Mouse (Mus musculus) lung, adult 2 months (tissue): ENCODE measurements around the gene Maff. TPM values are rescaled to one million over a fixed set of nuclear protein-coding genes. Genes with fewer than 3 reads are reported as not detected.

ENCODE experiments used
- DNase-seq: peaks from one replicate; pipeline ENCODE4 v3.0.0; 2022
- H3K4me1 ChIP-seq: fragments of 200-500 bp; 2 replicates; pipeline ENCODE4 v1.6.1; 2011; ENCODE audit warnings: low read length; ENCODE audit not compliant: control insufficient read depth, insufficient read depth
- H3K4me3 ChIP-seq: fragments of 200-500 bp; replicated peaks from 2 replicates; pipeline ENCODE3; 2011; ENCODE audit warnings: low read depth, mild to moderate bottlenecking, control low read depth, low read length; ENCODE audit errors: extremely low read depth
- CTCF ChIP-seq: fragments of 200-500 bp; IDR thresholded peaks from 2 replicates; pipeline ENCODE4 v1.5.1; 2011; ENCODE audit warnings: mild to moderate bottlenecking, low read length, control low read depth; ENCODE audit not compliant: insufficient read depth
- POLR2A ChIP-seq: fragments of 200-500 bp; IDR thresholded peaks from 2 replicates; pipeline ENCODE4 v1.6.1; 2011; ENCODE audit warnings: low read depth, mild to moderate bottlenecking, control low read depth, low read length, borderline replicate concordance; ENCODE audit errors: extremely low read depth
- WGBS: fragments of 180-500 bp; shearing (Covaris S2); methylation state at CpG from one replicate; pipeline ENCODE4 v1.1.7; 2018; 5-methylcytosine and 5-hydroxymethylcytosine counted together
- polyA plus RNA-seq: library from polyadenylated mRNA; depleted of rRNA; stranded (reverse); fragments of >200 nt; gene quantifications from 2 replicates; pipeline ENCODE4 v1.2.3, GENCODE M21; 2012

The Maff gene
- polyA plus RNA-seq, 1 experiment: 12.1 TPM

GRCm38 (mm10) chr15:79329346-79329978, 17.0 kb upstream of the Maff start:
- no peak for DNase-seq
- no peak for TF ChIP-seq CTCF
- TF ChIP-seq POLR2A: no peak
- whole genome bisulfite sequencing: 90% methylated on average over 6 of the region's 6 CpGs
- H3K4me3 ChIP-seq: no peak overlapping the region
- H3K4me1 ChIP-seq: peaks cover 18% of the 10 kb centered on the region

GRCm38 (mm10) chr15:79329979-79330363, 16.4 kb upstream of the Maff start:
- 85% methylated on average over 6 of the region's 6 CpGs for WGBS
- peaks cover 15% of the 10 kb centered on the region for H3K4me1 ChIP-seq
- no peak overlapping the region for H3K4me3 ChIP-seq
- DNase-seq: no peak
- TF ChIP-seq CTCF (no peak), POLR2A (no peak)

GRCm38 (mm10) chr15:79330521-79330920, 15.9 kb upstream of the Maff start:
- 54% methylated on average over 4 of the region's 4 CpGs for WGBS
- Histone ChIP-seq H3K4me1 (peaks cover 15% of the 10 kb centered on the region), H3K4me3 (no peak overlapping the region)
- no peak for DNase-seq
- TF ChIP-seq POLR2A (no peak), CTCF (no peak)

GRCm38 (mm10) chr15:79333409-79333808, 13.0 kb upstream of the Maff start:
- 22% methylated on average over 4 of the region's 4 CpGs for WGBS
- TF ChIP-seq POLR2A (no peak), CTCF (no peak)
- no peak overlapping the region for H3K4me3 ChIP-seq
- peaks cover 8% of the 10 kb centered on the region for H3K4me1 ChIP-seq
- no peak for DNase-seq

GRCm38 (mm10) chr15:79335061-79335655, 11.3 kb upstream of the Maff start:
- whole genome bisulfite sequencing: 69% methylated on average over 7 of the region's 7 CpGs
- Histone ChIP-seq H3K4me3 (no peak overlapping the region), H3K4me1 (peaks cover 8% of the 10 kb centered on the region)
- TF ChIP-seq CTCF (no peak), POLR2A (no peak)
- no peak for DNase-seq

- WGBS: 69% methylated on average over 5 of the region's 5 CpGs
- Histone ChIP-seq H3K4me1 (peaks cover under 1% of the 10 kb centered on the region), H3K4me3 (no peak overlapping the region)
- no peak for DNase-seq
- TF ChIP-seq CTCF (no peak), POLR2A (no peak)
Measured at GRCm38 (mm10) chr15:79338978-79339377, 7.4 kb upstream of the Maff start.

GRCm38 (mm10) chr15:79342641-79343337, 3.6 kb upstream of the Maff start:
- 53% methylated on average over 6 of the region's 6 CpGs for WGBS
- H3K4me3 ChIP-seq: no peak overlapping the region
- no peaks in the 10 kb centered on the region for H3K4me1 ChIP-seq
- no peak for TF ChIP-seq CTCF
- no peak for TF ChIP-seq POLR2A
- DNase-seq: no peak

GRCm38 (mm10) chr15:79344627-79345026, 1.8 kb upstream of the Maff start:
- H3K4me1 ChIP-seq: 0 out of 2 replicates have a peak, but pooled peaks cover 4% of the 10 kb centered on the region
- WGBS: 79% methylated on average over 4 of the region's 4 CpGs
- no peak for DNase-seq

GRCm38 (mm10) chr15:79347165-79347844, 884 bp downstream of the Maff start:
- under 1% methylated on average over 61 of the region's 61 CpGs for WGBS
- DNase-seq: peak; percentile 89
- Histone ChIP-seq H3K4me3 (peak overlapping the region; percentile 72), H3K4me1 (peaks cover 16% of the 10 kb centered on the region)
- TF ChIP-seq CTCF (no peak), POLR2A (no peak)

More at GRCm38 (mm10) chr15:79344627-79345026, 1.8 kb upstream of the Maff start:
- no peak overlapping the region for H3K4me3 ChIP-seq
- no peak for TF ChIP-seq POLR2A
- no peak for TF ChIP-seq CTCF
